Mouse (Mus musculus): ENCODE measurements around the gene Agap2.
"Not testable (repeated sequence)": the region's sequence is repeated elsewhere in the genome, so short reads cannot be mapped to it uniquely, and the experiment has no call there.

The Agap2 gene

DNA sequence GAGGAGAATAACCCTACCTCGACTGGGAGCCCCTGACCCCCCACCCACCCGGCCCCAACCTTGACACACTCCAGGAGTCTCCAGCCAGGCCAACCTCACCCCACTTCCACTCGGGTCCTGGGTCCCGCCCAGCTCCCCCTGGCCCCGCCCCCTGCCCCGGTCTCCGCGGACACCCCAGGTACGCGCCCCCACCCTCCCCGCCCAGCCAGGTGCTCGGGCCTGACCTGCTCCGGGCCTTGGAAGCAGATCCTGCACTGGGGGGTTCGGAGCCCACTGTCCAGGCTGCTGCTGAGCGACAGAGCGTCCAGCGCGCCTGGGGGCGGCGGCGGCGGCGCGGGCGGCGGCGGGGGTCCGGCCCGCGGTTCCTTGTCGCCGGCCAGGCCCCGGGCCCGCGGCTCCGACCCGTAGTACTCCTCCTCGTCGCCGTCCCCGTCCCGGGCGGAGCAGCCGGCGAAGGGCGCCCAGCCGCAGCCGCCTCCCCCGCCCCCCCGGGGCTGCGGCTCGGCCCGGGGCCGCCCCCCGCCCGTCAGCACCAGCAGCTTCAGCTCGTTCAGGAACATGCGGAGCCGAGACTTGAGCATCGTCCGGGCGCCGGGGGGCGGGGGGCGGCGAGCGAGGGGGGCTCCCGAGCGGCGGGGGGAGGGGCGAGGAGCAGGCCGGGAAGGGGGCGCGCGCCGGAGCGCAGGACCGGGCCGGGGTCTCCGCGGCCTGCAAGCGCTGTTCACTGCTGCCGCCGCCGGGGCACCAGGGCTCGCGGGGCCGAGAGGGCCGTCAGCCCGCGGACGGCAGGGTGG, 15.7 kb upstream of the Agap2 start:
- no peak for DNase-seq (ENCODE audit: low read depth, low spot score)

DNA sequence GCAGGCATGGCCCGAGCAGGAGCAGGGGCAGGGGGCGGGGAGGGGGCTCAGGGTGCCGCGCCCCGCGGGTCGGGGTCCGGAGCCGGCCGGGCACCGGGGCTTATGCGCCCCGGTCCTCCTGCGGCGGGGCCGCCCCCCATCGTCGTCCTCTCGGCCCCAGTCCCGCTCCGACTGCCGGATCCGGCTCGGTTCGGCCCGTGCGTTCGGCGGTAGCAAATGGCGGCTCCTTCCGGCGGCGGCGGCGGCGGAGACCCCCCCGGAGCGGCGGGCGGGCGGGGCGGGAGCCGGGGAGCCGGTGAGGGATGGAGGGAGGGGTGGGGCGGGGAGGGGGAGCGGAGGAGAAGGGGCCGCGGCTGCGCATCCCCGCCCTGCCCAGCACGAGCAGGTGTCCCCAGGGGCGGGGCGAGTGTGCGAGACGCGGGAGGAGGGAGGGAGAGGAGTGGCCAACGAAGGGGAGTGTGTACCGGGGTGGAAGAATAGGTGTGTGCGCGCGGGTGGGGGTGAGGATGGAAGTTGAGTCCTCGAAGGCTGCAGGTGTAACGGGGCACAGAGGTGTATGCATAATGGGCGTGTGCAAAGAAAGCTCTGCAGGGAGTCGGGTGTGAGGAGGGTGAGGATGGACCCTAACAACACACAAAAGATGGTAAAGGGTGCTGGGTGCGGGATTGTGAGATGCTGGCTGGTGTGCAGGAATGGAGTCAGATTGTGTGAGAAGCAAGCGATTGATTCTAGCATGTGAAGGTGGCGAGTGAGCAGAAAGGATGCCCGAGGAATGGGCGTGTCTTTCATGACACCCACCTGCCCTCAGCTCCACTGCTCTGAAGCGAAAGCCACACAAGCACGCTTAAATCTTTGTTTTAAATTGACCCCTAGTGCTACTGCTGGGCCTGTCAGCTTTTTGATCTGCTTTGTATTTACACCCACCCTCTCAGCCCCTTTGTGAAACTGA, 14.8 kb upstream of the Agap2 start, which contains the start of gene March9:
Gene March9 (minus strand): TSS at position 217 of the 949 bp plus-strand sequence.
- DNase-seq (ENCODE audit: low read depth, low spot score) = peak; percentile 86

DNA sequence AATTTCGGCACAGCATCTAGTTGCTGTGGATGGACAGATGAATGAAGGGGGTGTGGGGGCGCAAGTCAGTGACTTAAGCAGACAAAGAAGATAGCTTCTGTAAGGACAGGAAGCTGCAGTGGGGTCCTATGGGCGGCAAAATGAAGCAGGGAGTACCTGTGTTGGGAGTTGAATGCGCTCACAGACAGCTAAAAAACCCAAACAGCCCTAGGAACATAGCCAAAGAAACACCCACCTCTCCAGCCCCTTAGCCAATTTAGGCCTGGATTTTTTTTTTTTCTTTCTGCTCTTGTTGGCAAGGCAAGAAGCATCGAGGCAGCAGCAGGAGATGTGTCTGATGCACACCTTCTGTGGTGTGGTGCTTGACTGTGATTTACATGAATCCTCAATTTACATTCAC, 14.0 kb upstream of the Agap2 start:
- DNase-seq (ENCODE audit: low read depth, low spot score) = no peak

DNA sequence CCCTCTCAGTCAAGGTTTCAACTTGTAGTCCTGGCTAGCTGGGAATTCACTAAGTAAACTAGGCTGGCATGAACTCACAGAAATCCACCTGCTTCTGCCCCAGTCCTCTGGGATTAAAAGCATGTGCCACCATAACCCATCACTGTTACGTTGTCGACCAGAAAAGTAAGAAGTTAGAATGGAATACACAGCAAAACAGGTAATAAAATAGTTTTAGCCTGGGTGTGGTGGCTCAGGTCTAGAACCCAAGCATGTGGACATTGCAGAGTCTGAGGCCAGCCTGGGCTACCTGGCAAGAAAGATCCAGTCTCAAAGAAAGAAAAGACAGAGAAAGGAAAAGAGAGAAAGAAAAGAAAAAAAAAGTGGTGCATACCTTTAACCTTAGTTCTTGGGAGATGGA, 13.6 kb upstream of the Agap2 start:
- DNase-seq (ENCODE audit: low read depth, low spot score) = no peak

DNA sequence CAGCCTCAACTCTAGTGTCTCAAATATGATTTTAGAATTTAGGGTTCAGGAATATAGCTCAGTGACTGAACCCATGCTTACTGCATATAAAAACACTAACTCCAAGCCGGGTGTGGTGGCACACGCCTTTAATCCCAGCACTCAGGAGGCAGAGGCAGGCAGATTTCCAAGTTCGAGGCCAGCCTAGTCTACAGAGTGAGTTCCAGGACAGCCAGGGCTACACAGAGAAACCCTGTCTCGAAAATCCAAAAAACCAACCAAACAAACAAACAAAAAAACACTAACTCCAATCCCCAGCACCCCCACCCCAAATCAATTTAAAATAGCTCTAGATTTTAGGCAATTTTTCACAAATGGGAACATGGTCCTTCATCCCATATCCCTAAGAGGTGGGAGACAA, 13.0 kb upstream of the Agap2 start:
- not testable (repeated sequence) for DNase-seq (ENCODE audit: low read depth, low spot score)

DNA sequence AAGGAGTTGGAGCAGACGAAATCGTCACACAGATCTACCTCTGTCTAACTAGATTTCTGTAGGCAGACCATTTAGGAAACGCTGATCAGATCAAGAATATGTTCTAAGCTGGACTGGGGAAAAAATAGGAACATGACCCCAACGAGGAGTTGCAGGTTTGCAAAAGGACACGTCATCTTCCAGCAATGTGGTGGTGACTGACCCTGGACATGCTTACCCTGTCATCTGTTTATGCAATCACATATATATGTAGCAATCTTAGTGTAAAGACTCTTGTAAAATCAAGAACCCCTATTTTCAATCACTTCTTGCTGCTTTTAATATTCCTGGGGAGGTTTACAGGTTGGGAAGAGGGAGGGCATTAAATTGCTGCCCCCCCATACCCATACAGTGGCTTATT, 12.6 kb upstream of the Agap2 start:
- no peak for DNase-seq (ENCODE audit: low read depth, low spot score)

DNA sequence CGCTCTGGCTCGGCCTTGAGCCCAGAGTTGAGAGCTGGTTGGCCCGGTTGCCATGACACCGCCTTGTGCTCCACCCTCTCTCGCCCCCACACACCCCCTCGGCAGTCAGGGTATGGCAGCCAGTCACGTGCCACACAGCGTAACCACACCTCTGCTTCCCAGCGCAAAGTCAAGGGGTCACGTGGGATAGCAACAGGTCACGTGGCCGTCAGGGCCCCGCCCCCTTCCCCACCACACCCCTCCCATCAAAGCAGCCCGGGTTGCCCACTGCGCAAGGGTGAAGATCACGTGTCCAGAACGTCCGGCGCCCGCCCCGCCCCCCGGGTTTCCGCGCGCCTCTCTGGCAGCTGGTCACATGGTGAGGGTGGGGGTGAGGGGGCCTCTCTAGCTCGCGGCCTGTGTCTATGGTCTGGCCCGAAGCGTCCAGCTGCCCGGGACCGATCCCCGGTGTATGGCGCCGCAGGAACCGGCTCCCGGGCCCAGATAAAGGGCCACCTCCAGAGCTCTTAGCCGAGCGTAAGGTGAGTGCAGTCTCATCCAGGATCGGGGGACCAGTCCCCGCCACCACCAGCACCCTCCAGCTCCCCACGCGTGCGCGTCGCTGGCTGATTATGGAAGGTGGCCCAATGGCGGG, 11.7 kb upstream of the Agap2 start, which contains the start of gene Cdk4:
Gene Cdk4 (plus strand): TSS at position 296 of the 634 bp plus-strand sequence.
- DNase-seq (ENCODE audit: low read depth, low spot score) = peak; percentile 97

DNA sequence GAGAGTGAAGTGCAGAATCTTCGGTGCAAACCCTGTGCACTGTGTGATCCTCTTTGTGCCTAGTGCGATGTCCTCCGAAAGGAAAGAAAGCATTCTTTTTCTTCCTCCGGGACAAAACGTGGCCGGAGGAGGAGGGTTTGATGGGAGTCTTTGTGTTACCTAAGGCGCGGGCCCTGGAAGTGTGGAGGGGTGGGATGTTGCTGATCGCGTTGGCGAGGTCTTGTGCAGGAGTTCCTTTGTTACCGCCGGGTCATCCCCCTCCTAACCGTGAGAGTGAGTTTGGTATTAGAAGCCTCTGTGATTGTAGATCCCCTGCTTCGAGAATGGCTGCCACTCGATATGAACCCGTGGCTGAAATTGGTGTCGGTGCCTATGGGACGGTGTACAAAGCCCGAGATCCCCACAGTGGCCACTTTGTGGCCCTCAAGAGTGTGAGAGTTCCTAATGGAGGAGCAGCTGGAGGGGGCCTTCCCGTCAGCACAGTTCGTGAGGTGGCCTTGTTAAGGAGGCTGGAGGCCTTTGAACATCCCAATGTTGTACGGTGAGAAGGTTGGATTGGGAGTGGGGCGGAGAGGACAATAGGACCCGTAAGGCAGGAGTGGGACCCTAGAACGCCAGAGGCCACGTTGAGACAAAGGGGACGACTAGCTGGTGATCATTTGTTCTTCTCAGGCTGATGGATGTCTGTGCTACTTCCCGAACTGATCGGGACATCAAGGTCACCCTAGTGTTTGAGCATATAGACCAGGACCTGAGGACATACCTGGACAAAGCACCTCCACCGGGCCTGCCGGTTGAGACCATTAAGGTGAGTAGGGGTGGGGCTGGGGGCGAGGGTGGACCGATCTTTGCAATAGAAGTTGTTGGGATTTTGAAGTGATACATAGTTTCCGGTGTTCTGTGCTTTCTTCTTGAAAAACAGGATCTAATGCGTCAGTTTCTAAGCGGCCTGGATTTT, 10.9 kb upstream of the Agap2 start:
- DNase-seq (ENCODE audit: low read depth, low spot score) = no peak

DNA sequence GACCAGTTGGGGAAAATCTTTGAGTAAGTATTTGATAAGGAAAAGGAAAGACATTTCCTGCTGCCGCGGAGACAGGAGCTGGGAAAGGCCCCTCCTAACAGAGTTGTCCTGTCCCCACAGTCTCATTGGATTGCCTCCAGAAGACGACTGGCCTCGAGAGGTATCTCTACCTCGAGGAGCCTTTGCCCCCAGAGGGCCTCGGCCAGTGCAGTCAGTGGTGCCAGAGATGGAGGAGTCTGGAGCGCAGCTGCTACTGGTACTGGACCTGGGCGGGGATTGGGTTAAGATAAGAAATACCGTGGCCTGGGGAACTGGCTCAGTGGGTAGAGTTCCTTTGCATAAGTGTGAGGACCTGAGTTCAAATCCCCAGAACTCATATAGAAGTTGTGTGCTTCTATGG, 9.1 kb upstream of the Agap2 start:
- no peak for DNase-seq (ENCODE audit: low read depth, low spot score)

DNA sequence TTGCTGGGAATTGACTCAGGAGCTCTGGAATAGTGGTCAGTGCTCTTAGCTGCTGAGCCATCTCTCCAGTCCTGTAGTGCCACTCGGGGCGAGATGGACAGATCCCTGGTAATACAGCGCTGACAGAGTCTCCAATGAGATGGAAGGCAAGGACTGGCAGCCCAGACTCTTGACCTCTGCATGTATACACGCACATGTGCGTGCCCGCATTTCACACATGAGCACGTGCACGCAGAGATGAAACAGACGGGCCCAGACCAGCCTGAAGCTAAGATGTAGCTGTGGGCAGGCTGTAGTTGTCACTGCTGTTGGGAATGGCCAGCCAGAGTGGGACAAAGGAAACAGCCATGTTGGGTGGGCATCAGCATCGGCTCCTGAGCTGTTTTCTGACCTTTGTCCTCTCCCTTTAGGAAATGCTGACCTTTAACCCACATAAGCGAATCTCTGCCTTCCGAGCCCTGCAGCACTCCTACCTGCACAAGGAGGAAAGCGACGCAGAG, 8.5 kb upstream of the Agap2 start:
- DNase-seq (ENCODE audit: low read depth, low spot score) = no peak

DNA sequence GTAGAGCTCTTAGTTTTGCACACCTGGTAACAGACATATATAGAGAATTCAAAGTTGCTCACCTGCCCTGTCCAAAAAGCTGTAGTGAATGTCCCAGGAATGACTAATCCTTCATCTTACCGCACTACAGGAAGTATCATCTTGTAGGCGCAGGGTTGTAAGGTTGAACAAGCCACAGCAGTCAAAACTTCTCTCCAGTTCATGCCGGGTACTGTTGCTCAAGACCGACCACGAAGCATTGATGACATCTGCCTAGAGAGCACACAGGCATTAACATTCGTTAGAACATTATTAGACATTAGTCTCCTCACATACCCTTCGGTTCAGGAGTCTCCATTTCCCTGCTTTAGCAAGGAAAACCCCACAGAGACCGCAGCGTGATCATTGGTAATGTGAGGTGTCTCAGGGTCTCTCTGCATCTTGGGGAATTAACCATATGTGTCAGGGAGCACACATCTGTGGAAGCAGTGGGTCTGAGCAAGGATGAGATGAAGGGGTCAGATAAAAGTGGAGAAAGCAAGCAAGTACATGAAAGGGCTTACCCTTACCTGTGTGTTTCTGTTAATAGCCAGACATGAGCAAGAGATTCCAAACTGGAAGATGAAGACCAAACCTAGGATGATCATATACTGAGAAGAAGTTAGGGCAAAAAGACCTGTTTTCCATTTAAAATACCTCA, 6.6 kb upstream of the Agap2 start:
- DNase-seq (ENCODE audit: low read depth, low spot score) = no peak

DNA sequence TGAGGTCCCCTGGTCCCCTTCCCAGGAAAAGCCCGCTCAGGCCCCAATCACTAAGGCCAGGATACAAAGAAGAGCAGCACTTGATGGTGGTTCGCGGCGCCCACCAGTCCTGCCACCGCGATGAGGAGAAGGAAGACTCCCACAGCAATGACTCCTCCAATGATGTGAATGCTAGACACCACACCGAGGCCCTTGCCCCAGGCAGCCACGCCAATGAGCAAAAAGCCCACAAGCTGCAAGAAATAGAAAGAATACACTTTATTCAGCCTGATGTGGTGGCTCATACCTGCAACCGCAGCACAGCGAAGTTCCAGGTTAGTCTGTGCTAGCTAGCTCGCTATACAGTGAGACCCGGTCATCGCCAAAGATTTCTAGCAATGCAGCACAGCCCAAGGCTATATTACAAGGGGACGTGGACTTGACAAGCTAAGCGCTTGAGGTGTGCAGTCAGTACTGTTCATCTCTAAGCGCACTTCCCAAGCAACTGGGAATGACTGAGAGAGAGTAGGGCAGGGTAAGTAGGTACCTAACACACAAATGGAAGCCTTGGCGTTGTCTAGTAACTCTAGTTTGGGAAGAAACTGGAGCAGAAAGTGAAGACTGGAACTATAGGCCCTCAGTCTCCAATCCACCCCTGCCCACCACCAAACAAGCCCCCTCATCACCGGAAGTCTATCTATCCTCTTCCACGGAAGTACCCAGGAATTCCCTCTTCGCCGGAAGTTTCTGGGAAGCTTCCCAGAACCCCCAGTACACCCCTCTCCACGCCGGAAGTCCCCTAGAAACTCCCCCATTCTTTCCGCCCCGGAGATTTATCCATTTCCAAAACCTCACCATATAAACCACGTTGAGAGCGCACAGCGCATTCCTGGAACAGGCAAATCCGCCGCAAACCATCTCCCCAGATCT, 5.5 kb upstream of the Agap2 start:
- peak; percentile 84 for DNase-seq (ENCODE audit: low read depth, low spot score)

DNA sequence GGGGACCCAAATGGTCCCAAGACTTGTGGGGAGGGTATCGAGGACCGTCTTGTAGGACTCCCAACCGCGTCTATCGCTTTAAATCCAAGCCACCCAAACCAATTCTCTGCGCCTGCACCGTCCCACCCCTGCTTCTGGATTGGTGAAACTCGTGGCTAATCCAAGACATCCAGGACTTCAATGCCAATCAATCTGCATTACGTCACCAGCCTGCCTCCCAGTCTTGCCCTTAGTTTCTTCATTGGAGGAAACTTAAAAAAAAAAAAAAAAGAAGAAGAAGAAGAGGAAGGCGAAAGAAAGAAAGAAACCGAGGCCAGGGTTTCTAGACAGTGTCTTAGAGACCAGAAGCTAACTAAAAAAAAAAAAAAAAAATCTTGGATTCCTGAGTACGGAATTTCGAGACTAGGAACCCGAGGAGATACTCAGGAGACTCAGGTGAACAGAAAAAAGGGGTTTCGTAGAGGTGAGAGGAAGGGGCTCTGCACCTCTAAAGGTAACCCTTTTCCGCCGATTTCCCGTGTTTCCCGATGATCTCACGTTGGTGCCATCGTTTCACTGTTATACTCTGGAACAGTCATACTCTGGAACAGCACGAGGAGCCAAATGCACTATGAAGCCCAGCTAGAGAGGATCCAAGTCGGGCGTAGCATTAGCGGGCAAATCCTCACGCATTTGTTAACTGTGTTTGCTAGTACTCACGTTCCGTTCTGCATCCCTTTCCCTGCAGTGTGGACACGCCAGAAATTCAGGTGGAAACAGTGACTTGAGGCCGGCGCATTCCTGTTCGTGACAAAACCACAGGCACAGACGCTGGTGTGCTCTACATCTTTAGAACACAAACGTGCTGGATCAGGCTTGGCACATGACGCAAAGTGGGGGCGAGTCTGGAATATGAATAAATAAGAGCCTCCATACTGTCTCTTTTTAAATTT, 4.6 kb upstream of the Agap2 start, which contains the start of gene Tspan31:
Gene Tspan31 (minus strand): TSS at position 75 of the 932 bp plus-strand sequence.
- peak; percentile 98 for DNase-seq (ENCODE audit: low read depth, low spot score)

DNA sequence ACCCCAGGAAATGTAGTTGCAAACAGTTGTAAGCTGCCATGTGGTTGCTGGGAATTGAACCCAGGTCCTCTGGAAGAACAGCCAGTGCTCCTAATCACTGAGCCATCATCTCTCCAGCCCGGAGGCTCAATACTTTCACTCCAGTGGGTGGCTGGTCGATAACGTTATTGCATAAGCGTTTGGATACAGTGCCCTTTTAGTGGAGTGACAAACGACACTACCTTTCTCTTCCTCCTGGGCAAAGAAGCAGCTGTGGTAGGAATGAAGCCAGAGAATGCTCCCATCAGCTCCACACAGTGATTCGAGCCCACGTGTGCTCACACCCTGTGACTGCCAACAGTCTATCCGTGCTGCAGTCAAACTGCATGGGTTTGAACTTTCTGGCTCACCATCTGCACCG, 3.9 kb upstream of the Agap2 start:
- no peak for DNase-seq (ENCODE audit: low read depth, low spot score)

DNA sequence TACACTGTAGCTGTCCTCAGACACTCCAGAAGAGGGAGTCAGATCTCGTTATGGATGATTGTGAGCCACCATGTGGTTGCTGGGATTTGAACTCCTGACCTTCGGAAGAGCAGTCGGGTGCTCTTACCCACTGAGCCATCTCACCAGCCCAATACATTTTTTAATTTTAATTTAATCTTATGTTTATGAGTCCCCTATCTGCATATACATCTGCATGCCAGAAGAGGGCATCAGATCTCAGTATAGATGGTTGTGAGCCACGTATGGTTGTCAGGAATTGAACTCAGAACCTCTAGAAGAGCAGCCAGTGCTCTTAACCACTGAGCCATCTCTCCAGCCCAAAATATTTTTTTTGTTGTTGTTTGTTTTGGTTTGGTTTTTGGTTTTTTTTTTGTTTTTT, 2.8 kb upstream of the Agap2 start:
- DNase-seq (ENCODE audit: low read depth, low spot score) = not testable (repeated sequence)

DNA sequence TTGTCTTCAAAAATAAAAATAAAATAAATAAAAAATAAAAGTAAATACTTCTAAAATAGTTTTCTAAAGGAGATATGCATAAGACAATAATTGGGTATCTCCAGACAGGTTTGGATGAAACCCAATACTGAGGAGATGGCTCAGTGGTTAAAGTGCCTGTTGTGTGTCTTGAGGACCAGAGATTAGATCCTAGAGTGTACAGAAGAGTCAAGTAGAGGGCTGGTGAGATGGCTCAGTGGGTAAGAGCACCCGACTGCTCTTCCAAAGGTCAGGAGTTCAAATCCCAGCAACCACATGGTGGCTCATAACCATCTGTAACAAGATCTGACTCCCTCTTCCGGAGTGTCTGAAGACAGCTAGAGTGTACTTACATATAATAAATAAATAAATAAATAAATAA, 2.1 kb upstream of the Agap2 start:
- DNase-seq (ENCODE audit: low read depth, low spot score) = not testable (repeated sequence)

DNA sequence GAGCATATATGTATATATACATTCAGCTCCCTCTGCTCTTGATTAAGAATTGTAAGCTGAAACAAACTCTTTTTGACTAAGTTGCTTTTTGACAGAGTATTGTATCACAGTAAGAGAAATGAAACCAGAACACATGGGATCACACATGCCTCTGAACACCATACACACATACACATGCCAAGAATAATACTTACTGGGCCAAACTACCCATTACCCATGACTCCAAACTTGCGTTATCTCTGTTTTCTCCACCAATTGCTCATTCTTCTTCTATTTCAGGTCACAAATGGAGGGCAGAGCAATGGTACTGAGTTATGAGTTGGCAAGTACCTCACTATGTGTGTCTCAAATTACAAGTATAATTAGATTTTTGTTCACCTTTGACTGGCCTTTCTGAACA, 1.1 kb upstream of the Agap2 start:
- DNase-seq (ENCODE audit: low read depth, low spot score) = no peak

DNA sequence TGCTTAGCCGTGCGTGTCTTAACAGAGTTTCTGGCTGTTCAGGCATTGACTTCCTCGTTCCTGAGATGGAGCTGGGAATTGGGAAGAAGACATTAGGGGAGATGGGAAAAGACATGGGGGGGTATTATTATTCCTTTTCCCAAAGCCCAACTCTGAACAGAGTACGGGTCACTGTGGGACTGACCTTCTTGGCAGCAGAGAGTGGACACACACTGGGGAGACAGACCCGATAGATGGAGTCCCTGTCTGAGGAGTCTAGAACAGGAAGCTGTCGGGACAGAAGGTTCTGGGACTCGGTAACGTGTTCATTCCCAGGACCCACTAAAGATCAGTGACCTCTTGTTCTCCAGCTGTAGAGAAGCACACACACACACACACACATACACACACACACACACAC, 567 bp downstream of the Agap2 start:
- DNase-seq (ENCODE audit: low read depth, low spot score) = no peak

Measured in brain, embryonic 18.5 days (tissue).